Mouse (Mus musculus) embryo, embryonic 11.5 days (tissue): ENCODE data around the gene 6430628N08Rik.

Source experiments
- DNase-seq: peaks from one replicate; pipeline ENCODE4 v3.0.0-alpha.2; 2012; ENCODE audit warnings: low read depth, low spot score

The 6430628N08Rik gene

DNA sequence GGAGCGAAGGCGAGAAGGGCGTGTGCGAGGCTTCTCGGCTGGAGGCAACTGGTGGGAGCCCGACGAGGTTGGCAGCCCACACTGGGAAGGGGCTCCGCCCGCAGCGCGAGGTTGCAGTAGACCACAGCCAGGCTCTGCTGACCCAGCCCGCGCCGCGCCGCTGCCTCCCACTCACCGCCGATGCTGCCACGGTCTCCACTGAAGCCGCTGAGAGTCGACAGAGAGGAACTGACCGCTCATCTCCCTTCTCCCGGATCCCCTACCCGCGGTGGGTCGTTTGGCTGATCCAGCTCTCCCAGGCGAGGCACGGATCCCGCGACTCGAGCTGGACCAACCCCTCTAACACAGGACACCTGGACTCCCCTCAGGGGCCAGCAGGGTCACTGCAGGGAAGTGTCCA lies at the start of gene 6430628N08Rik:
Gene 6430628N08Rik (plus strand): TSS at position 113 of the 400 bp plus-strand sequence.
- DNase-seq = no peak

DNA sequence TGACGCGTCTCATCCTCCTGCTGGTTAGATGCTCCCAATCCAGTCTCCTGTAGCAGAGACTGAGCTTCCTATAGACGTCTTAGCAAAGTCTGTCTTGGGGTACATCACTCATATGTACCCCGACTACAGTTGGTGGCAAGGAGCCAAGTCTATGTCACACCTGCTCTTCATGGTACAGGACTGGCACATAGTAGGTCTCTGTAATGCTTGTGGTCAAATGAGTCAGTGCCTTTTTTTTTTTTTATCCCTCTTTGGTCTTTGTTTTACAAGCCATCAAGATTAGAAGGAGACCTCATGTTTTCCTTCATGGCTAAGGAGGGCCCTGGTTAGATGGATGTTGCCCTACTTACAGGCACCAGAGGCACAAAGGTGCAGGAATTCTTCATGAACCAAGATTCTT lies 49.6 kb upstream of the 6430628N08Rik start:
- no peak for DNase-seq

DNA sequence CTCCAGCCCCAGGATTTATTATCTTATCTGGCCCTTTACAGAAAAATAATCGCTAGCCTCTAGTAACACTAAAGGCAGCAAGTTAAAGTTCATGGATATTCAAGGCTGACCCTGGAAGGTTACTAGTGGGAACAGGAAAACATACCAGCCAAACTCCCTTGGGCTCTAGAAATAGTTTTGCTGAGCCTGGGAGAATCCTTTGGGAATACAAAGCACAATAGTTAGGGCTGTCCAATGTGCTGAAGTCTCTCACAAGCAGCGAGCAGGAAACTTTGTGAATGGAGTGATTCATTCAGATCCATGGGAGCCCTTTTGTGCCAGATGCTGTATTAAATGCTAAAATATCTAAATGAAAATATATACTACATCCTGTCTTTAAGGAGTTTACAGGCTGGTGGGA lies 43.8 kb upstream of the 6430628N08Rik start:
- no peak for DNase-seq

DNA sequence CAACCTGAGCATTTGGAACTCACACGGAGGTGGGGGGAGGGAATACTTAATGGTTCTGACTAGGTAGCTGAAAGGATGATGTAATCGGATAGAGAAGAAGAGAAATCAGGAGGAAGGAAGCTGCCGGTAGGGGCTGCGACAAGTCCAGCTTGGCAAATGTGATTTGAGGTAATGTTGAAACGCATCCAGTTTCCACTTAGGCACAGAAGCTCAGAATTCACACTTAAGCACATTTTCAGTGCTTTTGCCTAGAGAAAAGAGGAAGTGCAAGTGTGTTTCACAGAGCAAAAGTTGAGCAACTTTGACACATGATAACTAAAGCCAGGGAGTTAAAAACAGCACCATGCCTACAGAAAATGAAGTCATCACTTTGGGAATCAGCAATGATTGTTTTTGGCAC lies 43.1 kb upstream of the 6430628N08Rik start:
- DNase-seq = no peak

DNA sequence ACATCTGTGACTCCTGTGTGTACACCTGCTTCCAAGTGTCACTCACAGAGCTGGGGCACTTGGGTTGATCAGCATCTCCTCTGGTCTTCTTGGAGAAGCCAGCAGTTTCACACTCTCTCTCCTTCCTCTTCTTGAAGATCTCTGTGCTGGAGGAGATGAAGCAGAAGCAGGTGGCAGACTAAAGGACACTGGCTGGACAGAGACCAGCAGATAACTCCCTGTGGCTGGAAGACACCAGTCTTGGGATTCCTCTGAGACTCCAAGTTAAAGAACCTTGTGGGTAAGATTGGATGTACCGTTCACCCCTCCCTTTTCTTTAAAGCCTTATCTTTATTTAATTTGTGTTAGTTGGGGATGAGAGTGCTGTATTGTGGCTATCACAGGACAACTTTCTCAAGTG lies 42.4 kb upstream of the 6430628N08Rik start:
- DNase-seq = no peak

DNA sequence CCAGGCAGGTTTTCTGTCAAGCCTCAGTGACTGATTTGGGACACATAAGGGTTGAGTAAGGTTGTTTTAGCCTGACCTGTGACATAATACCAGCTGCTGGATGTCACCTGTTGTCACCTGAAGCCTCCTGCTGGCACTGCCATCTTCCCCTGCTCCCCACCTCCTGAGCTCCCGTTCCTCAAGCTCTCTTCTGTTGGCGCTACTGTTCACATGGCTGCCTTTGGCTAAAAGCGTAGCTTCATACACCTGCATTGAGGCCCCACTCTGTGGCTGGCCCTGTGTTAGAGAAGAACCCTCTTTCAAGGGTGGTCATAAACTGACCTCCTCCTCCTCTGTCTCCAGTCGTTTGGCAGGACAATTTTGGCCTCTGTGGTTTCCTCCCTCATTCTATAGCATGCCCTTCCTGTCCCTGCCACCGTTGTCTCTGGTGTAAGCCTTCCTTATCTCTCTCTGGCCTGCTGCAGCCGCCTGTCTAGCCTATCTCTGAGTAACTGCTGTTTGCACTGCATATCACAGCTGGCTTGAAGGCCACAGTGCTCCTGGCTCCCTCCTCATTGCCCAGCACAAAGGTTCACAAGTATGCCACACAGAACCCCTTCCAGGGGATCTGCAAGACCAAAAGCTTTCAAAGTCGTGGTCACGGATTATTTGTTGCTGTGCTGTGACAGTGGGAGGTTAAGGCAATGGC lies 41.3 kb upstream of the 6430628N08Rik start:
- no peak for DNase-seq

DNA sequence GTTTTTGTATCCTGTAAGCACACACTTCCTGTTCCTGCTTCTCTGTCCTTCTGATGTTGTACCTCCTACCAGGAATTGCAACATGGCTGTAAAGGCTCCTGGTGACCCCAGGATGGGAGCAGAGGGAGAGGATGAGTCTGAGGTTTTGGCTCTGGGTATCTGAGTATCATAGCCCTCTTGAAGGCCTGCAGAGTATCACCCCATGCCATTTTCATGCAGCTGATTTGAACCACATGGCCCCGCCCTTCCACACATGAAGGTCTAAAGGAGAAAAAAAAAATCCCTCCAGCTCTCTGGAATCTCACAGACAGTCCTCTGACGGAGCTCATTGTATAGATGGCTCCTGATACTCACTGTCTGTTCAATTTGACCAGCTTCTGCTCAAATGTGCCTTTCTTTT lies 40.4 kb upstream of the 6430628N08Rik start:
- DNase-seq = no peak

DNA sequence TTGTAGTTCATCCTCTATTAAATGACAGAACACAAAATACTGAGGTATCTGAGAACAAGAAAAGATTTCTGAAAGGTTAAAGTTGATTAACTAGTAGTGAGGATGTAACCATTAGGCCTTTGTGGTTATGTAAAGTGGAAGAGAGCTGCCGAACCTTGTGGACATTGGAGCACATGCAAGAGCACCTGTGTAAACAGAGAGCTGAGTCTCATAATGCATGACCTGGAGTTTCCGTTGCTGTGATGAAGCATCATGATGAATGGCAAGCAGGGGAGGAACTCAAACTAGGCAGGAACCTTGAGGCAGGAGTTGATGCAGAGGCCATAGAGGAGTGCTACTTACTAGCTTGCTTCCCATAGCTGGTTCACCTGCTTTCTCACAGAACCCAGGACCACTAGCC lies 39.8 kb upstream of the 6430628N08Rik start:
- no peak for DNase-seq

DNA sequence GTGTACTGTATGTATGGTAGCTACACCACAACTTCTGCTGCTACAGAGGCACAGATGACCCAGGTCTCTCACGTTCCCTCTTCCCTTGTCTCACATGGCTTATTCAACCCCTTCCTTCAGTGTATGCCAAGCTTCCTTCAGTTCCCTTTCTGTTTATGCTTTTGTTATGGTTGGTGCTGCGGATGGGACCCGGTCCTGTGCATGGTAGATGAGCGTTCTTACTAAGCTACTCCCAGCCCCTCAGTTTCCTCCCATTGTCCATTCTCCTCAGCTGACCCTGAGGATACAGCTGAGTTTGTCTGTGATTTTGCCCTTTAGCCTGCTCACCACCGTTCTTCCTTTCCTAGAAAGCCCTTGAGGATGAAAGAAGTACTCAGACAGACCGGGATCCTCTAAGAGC lies 38.9 kb upstream of the 6430628N08Rik start:
- no peak for DNase-seq

DNA sequence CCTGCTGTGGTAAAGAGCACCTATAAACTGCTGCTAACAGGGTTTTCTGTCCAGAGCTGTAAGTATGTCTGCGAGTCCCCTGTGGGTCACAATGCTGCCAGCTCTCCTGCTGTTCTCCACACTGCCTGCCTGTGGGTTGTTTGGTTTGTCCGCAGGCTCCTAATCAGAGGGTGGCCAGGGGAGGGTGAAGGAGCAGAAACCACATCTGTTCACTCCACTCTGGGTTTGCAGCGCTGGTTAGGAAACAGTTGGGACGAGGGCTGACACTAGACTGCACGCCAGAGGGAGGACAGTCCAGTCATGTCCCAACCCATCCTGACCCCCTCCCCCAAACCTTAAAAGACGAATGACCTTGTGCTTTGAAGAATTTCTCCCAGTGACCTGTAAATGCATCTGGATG lies 35.4 kb upstream of the 6430628N08Rik start:
- DNase-seq = no peak

DNA sequence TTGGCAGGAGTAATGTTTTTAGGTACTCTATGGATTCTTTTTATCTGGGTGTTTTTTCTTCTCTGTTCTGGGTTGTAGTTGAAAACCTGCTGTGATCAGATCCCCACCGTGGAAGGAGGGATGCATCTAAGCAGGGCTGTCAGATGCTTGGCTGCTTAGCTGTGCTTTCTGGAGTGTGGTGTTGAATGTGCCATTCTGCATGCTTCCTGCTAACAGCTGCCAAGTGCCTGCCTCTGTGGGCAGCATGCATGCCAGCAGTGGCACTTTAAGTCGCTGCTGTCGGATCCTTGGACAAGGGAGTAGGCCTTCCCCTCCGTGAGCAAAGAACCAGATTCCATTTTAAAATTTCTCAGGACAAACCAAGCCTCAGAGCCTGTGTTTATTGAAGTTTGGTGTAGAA lies 34.9 kb upstream of the 6430628N08Rik start:
- DNase-seq = no peak

DNA sequence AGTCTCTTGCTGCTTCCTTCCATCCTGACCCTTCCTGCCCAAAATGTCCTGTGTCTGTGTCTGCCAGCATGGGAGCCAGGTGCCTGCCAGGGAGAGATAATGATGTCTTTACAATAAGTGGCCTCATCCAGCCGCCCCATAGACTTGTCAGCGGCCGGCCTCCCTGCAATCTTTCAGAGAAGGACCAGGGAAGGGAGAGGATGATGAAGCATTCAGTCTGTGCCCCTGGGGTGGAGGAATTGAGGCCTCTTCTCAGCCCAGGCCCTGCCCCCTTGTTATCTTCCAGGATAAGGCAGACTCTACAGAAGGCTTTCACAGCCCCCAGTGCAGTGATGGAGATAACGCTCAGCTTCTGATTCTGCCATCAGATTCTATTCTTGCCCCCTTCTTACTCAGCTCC lies 34.2 kb upstream of the 6430628N08Rik start:
- DNase-seq = no peak

DNA sequence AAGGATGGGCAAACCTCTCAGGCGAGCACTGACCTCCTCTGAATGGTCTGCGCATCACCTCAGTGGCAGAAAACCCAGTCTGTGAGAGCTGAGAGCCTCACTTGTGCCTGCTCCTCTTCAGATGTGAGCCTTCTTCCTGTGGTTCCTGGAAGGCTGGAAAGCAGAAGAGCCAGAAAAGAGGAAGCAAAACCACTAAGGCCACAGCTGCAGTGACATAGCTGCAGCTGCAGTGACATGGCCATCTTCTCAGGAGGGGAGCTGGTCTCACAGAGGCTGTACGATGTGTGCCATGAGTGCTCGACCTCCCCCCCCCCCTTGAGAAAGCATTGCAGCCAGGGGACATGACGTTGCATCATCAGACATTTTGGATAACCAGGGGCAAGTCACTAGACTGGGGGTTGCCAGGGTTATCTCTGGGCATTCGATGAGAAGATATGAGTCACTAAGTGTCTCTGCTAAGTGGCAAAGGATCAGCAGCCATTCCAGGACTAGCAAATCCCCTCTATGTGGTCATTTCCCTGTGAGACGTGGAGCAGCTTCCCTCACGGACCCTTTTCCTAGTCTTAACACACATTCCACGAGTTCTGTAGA lies 33.1 kb upstream of the 6430628N08Rik start:
- no peak for DNase-seq

DNA sequence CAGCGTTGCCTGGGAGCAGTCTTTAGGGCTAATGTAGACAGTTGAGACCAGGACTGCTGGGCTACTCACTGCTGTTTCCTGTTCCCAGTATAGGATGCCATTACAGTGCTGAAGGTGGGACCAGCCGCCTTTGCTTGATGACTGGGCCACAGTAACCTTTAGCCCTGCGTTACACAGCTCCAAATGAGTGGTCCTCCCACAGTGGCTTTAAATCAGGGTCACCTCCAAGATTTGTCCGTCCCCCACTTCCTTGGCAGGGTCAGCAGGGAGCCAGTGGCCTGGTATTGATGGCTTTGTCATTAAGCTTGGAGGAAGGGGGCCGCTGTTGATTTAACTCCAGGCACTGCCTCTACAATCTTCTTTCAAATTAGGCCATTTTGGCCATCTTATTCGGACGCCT lies 27.1 kb upstream of the 6430628N08Rik start:
- DNase-seq = no peak

DNA sequence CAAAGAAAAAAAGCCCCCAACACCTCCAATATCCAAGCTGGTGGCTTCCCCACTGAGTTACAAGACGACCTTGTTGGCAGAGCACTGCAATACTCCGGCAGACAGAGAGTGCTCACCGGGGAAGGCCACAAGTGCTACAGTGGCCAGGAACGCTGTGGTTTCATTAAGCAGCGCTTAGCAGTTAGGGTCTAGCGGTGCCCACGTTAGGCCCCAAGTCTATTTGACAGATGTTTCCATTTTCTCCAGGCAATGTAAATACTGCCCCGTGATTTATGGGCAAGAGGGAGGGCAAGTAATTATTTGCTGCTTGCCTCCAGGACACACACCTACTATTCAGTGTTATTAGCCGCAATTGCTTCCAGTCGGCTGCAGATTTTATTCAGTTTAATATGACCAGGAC lies 26.6 kb upstream of the 6430628N08Rik start:
- peak; percentile 39 for DNase-seq

DNA sequence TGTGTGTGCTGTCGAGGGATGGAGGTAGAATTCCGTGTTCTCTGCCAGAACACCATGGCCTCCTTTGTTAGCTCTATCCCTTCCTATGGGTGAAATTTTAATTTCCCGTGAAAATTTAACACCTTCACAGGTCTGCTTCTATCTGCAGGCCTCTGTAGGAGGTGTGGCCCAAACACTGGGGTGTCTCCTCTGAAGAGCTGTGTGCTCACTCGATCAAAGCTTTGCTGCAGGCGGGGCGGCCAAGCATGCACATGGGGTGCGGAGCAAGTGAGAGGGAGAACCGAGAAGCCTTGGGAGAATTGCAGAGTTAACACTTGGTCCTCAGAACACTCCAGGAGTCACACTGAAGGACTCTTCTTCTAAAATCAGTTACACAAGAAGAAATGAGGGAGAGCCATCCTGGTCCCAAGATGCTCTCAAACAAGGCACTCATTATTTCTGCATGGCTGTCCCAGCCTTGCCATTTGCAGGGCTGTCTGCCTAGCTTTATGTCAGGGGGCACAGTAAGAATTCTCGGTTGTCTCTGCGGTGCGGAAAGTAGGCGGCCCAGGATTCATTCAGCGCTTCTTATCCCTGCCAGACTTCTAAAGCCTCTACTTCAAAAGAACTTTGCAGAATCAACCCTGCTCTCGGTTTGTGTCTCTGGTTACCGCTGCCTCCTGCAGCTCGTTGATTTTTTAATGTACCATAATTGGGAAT lies 20.8 kb upstream of the 6430628N08Rik start:
- DNase-seq = no peak

DNA sequence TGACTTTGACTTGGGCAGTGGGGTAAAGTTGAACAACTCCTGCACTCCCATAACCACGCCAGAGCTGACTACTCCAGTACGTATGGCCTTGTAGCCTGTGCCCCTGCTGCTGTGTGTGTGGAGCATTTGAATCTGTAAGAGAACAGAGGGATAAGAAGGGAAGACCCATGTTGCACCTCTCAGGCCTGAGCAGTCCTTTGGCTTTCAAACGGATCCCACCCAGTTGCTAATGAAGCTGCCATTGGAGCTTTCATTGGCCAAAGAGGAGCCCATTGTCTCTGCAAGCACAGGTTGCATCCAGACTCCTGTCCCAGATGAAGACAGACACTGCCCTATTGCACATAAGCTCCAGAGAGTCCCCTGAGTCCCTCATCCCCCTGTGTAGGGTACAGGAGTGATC lies 17.2 kb upstream of the 6430628N08Rik start:
- DNase-seq = no peak

DNA sequence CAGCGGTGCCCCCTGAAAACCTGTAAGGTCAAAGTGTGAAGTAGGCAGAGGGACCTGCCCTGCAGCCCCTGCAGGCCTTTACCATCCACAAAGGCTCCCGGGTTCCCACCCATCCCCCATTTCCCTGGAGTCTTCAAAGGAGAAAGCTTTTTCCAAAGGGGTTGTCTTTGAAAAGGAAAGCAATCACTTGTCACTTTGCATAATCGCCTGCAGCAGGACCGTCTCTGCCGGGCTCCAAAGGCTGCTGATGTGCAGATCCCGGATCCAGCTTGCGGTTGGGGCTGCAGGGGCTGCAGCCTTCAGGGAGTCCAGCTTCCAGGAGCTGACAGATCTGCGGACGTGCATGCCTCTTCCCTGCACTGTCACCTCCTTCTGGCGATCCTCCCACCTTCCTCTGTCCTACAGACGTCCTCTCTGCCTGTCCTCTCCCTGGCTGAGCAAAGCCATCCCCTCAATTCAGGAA lies 12.2 kb upstream of the 6430628N08Rik start:
- no peak for DNase-seq

DNA sequence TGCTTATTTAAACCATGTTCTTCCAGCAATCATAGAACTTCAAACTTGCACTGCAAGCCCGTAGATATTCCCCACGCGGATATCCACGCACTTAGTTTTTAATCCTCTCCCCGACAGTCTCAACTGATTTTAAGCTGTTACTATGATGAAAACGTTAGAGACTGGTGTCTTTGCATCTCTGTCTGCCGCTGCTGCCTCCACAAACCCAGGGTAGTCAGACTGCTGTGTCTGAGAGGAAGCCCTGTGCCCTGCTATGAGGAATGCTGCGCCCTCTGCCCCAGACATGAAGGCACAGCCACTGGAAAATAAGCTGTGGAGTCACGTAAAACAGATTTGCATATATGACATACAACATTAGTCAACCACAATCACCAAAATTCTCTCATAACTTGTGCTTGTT lies 11.6 kb upstream of the 6430628N08Rik start:
- DNase-seq = no peak

DNA sequence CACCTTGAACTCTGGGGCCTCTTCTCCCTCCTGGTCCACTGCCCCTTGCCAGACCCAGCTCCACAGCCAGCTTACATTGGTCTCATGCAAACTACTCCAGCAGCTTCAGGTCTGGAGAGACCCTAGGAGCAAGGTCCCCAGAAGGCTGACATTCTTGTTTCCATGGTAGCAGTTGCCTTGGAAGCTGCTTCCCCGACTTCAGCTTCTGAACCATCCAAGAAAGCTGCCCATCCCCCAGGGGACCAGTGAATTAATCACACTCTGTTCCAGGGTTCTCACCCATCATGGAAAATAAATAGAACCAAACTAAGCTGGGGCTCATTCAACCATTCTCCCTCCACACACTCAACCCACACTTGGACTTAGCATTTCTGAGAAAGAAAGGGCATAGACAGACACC lies 9.3 kb upstream of the 6430628N08Rik start:
- DNase-seq = no peak

DNA sequence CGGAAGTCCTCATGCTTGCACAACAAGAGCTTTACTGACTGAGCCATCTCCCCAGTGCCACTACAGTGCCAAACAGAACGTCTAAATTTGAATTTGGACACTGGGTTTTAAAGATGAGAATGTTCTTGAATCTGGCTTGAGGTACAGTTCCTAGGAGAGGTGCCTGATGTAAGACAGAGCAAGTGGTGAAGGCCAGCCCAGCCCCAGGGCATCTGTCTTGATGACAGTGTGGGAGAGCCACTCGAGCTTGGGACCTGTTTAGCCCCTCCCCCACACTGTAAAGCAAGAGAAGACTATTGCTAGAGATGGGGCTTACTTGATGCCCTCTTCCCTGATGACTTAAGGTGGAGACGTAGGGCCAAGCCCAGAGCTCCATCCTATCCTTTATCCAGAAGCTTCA lies 8.3 kb upstream of the 6430628N08Rik start:
- DNase-seq = no peak

DNA sequence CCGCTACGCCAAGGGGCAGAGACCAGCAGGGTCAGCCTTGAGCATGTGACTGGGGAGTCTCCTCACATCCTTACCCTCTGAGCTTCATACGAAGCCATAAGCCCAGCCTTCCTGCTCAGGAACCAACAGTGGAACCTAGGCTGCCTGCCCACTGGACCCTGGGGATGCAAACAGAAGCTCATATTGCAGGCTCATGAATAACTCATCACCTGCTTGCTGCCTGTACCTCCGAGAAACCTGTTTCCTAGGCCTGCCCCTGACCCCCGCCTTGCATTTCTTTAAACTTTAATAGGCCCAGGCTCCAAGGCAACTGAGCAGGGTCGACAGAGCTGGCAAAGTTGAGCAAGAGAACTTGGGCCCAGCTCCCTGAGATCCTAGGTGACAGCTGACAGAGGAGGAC lies 6.4 kb upstream of the 6430628N08Rik start, which contains the start of gene Kncn:
Gene Kncn (plus strand): TSS at position 379 of the 400 bp plus-strand sequence.
- DNase-seq = no peak

DNA sequence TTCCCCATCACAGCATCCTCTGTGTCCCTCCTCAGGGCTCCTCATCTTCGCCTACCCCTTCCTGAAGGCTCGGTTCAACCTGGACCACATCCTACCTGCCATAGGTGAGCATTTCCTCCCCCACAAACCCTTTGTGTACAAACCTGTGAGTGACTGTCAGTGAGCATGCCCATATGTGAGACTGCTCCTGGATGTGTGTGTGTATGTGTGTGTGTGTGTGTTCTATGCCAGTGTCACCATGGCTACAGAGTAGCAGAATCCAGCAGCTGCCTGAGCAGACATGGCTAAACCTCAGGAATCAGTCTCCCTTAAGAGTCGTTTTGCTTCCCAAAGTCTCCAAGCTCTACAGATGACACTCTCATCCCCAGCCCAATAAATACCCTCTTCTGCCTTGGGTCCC lies 4.6 kb upstream of the 6430628N08Rik start:
- DNase-seq = no peak
